Mouse (Mus musculus): ENCODE measurements around the gene Magt1.
"Not testable (repeated sequence)": the region's sequence is repeated elsewhere in the genome, so short reads cannot be mapped to it uniquely, and the experiment has no call there.

Magt1 gene

GRCm38 (mm10) chrX:105946357-105946756 is 65.3 kb downstream of the Magt1 start:
- no peak for DNase-seq (ENCODE audit: low spot score)

DNA sequence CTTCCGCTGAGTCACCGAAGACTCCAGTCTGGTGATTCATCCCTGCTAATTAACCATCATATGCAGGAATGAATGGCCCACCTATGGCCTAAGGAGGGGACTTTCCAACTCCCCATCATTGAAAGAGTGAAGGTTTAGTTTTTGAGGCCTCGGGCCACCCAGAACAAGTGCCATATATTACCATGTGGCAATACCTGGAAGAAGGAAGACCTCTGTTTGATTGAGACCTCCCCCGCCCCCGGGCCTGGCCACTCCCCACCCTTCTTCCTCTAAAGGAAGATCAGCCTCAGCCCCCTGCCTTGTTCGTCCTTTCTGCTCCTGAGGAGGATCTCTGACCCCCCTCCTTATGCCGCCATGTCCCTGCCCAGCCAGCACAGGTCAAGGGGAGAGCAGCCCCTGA is 72.5 kb downstream of the Magt1 start:
- no peak for DNase-seq (ENCODE audit: low spot score)

DNA sequence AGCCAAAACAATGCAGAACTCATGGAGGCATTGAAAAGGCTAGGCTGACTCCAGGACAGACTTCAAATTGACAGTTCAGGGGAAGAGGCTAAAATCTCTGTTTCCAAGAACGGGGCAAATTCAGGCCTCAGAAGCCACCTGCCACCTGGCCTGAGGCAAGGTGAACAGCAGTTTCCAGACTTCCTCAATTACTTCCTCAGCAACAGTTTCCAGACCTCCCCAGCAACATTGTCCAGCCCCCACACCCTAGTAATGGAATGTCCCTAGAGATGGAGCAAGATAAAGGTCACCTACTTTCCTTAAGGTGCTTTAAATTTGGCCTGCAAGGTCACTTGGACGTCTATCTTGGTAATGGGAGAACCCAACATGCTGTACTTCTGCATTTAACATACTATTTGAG is 74.0 kb downstream of the Magt1 start:
- no peak for DNase-seq (ENCODE audit: low spot score)

DNA sequence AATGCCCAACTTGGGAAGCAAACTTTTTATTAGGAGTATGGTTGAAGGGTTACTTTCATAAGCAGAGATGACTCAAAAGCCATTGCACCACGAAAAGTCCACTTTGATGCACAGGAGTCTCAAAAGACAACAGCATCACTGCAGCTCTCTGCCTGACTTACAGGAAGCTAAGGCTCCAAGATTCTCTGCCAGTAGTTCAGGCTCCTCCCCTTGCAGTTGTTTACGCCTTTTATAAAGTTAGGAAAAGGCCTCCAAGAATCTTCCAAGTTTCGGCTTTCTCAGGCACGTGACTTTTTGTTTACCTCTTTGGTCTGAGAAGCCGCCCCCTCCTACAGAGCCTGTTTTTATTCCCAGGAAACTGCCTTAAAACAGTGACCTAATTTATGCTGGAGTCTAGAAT is 77.4 kb downstream of the Magt1 start:
- no peak for DNase-seq (ENCODE audit: low spot score)

DNA sequence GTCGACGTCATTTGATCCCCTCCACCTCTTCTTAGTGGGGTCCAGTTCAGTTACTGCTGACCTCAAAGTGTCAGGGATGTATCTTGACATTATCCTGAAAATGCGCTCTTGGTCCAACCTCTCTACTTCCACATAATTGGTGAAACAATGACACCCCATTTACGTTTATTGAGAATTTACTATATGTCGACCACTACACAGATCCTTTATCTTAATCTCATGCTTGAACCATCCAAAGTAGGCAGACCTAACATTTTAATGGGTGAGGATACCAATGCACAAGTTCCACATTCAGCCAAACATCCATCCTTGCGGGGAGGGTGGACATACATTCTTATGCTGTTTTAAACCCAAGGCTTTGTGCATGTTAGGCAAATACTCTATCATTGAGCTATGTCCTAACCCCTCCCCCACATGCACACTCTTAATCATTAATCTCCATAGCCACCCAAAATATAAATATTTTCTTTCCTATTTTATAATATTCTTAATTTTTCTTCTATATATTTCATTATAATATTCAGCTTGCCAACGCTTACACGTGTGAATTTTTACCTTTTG is 82.1 kb downstream of the Magt1 start:
- no peak for DNase-seq (ENCODE audit: low spot score)

DNA sequence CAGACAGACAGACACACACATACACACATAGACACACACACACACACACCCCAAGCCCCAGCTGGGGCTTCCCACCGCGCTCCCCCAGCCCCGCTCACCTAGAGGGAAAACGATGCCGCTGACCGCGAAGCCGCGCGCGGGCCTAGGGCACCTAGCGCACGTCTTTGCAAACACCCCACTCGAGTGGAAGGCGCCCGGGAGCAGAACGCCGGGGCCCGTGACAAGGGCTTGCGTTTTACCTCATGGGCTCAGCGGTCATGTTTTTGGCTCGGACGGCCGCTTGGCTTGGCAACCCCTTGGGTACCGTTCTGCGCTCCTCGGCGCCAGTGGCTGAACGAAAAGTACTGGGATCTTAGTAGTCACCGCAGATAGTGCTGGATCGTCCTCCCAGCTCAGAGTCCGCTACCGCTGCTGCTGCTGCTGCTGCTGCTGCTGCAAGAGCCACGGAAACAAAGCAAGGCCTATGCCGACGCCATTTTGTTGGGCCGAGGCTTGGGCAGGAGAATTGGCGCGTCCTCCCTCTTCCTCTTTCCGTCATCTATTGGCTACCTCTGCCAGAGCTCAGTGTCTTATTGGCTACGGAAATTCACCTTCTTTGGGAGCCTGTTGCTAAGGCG is 82.7 kb downstream of the Magt1 start, which contains the start of gene Atrx:
Gene Atrx (minus strand): TSS at position 543 of the 617 bp plus-strand sequence.
- peak; percentile 84 for DNase-seq (ENCODE audit: low spot score)

DNA sequence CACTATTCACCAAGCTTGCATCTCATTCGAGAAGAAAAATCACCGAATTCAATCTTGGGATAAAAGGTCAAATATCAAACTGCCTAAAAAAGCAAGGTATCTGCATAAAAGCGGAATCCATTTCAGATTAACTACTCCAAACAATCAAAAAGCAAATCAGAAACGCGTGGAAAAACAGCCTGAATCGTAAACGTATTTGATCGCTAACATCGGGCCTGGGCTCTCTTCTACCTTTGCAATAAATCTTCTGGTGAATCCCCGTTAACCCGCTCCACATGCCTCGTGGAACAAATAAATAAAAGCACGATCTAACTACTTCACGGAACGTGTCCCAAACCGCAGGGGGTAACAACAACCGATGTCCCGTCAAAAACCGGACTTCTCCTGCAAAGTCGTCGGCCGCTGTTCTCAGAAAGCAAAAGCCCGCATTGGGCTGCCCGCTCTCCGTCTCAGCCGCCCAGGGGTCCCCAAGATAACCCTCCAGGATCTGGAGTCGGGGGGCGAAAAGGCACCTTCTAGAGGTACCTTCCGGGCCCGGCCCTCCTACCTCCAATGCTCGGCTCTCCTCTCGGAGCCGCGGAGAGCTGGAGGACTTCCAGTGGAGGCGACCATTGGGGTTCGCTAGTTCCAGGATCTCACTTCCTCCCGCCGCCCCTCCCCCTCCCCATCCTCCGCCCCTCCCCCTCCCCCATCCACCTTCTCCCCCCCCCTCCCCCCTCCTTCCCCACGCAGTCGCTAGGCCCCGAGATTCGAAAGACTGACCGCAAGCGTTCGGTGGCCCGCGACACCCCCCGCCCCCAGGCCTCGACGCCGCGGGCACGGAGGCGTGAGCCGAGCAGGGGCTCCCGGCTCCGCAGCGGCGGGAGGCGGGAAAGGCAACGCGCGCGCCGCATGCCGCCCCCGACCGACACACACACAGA is 83.5 kb downstream of the Magt1 start:
- peak; percentile 42 for DNase-seq (ENCODE audit: low spot score)

DNA sequence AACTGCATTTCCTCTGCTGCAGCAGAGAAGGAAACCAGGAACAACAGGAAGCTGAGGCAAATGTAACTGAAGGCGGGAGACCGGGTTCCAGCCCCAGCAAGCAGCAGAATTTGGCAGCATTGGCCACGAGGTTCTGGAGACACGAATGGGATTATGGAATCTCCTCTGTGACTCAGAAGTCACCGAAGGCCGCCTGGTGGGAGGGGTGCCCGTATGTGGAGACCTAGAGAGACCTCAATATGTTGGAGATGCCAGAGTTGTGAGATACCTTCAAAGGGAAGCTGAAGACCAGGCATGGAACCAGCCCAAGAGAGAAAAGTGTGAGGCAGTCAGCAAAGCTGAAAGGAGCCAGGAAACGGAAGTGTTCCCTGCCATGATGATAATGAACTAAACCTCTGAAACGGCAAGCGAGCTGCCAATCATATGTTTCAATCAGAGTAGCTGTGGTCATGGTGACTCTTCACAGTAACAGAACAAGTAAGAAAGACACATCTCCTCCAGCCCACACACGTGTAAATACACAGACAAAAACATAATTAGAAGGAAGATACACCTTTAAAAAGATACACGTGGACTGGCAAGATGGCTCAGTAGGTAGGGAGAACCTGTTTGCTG is 85.5 kb downstream of the Magt1 start:
- no peak for DNase-seq (ENCODE audit: low spot score)

- no peak for DNase-seq (ENCODE audit: low spot score)
These were observed 87.2 kb downstream of the Magt1 start for GRCm38 (mm10) chrX:105924326-105925070.

DNA sequence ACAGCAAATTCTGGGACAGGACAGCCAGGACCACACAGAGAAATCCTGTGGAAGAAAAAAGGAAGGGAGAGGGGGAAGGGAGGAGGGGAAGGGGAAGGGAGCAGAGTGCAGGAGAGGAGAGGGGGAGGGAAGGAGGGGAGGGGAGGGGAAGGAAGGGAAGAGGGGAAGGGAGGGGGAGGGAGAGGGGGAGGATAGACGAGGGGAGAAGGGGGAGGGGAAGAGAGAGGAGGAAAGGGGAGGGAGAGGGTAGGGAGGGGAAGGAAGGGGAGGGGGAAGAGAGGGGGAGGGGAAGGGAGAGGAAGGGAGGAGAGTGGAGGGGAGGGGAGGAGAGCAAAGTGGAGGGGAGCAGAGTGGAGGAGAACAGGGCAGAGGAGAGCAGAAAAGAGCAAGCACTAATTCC is 87.8 kb downstream of the Magt1 start:
- DNase-seq (ENCODE audit: low spot score) = no peak

DNA sequence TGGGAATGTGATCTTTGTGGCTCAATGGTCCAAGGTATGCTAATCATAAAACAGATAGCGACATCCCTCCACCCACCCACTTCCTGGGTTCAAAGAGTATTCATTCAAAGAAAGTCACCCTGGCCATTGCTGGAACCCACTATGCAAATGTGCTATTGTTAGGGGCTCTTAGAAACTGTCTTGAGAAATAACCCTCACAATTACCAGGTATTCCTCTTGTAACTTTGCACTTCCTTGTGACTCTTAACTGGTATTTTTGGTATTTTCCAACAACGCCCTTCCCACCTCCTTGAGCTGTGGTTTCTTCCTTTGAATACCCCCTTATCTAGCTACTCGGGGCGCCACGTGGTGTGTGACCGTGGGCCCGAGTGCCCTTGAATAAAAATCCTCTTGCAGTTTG is 88.7 kb downstream of the Magt1 start:
- not testable (repeated sequence) for DNase-seq (ENCODE audit: low spot score)

DNA sequence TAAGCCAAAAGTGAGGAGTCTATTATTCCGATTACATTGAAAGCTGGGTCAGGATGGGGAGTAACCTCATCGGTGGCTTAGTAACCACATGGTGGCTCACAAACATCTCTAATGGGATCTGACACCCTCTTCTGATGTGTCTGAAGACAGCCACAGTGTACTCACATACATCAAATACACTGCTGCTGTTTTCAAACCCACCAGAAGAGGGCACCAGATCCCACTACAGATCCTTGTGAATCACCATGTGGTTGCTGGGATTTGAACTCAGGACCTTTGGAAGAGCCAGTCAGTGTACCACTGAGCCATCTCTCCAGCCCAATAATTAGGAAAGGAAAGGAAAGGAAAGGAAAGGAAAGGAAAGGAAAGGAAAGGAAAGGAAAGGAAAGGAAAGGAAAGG is 90.3 kb downstream of the Magt1 start:
- DNase-seq (ENCODE audit: low spot score) = peak; percentile 15

Measured in retina, embryonic 14.5 days (tissue).